Mouse (Mus musculus): ENCODE data around the gene Traf5. TPM values are rescaled to one million over a fixed set of nuclear protein-coding genes. Genes with fewer than 3 reads are reported as not detected.

The Traf5 gene
- total RNA-seq, 1 experiment = 2.1 TPM

DNA sequence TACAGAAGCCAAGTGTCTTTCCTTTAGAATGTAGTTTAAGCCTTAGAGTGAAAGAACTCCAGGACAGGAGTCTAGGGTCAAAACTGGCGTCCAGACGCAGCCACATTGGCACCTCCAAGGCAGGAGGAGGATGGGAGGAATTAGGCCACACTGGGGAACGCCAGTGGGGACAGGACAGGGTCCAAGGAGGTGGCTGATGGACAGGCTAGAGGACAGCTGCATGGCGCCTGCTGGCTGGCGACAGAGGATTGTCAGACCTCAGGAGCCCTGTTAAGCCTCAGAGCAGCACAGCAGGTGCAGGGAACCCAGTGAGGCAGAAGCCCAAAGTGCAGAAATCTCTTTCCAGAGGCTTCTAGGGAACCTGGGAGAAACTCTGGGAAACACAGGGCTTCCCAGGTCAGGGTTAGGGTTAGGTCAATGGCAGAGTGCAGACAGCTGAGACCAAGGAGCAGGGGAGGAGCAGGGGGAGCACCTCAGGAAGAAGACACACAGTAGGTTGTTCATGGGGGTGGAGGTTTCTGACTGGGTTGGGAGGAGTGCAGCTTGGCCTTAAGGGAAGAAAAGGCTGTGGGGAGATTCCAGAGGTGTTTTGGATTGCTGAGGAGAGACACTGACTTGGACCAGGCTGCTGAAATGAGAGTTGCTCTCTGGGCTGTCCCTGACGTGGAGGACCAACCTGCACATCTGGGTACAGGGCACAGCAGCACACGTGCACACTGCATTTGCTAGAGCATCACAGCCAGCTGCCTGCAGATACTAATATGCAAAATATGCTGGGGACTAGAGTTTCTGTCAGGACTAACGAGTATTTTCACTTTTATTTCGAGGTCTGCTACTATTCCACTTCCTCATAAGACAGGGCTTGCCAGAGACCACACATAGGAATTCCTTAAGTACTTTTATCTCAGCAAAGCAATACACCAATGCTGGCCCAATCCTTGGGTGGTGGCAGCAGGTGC, 2.9 kb downstream of the Traf5 start:
- no peak for TF ChIP-seq MAFK (IDR thresholded peaks at IDR 0.05; ENCODE audit: insufficient read depth, low read depth, low read length)
- TF ChIP-seq CHD2 (IDR thresholded peaks at IDR 0.05; ENCODE audit: low read depth, low read length) = no peak
- no peak for TF ChIP-seq ZNF384 (IDR thresholded peaks at IDR 0.05; ENCODE audit: low read depth, low read length)
- TF ChIP-seq ZC3H11A (IDR thresholded peaks at IDR 0.05; ENCODE audit: borderline replicate concordance, low read depth, low read length) = no peak
- no peak for TF ChIP-seq HCFC1 (IDR thresholded peaks at IDR 0.05; ENCODE audit: borderline replicate concordance, insufficient read depth, low read length)
- in situ Hi-C loops (cut with MboI; ENCODE audit: low sequenced_read_pairs in 2 of 2, unreplicated experiment in 2 of 2) = no loop called here
- Histone ChIP-seq H3K36me3 (ENCODE audit: control insufficient read depth, insufficient read depth, low read length, poor library complexity, severe bottlenecking) (no peaks in the 10 kb centered on the region), H3K9me3 (ENCODE audit: control insufficient read depth, insufficient read depth, low read depth, low read length) (no peaks in the 10 kb centered on the region), H3K4me3 (ENCODE audit: insufficient read depth in 1 of 2, low read depth in 1 of 2, low read length in 2 of 2, poor library complexity in 1 of 2, severe bottlenecking in 1 of 2) (no peak overlapping the region), H3K27ac (ENCODE audit: insufficient read depth, low read depth, low read length, poor library complexity, severe bottlenecking) (no peak overlapping the region), H3K9ac (ENCODE audit: insufficient read depth, low read depth, low read length, poor library complexity, severe bottlenecking) (no peak overlapping the region), H3K4me1 (ENCODE audit: control insufficient read depth in 2 of 2, insufficient read depth in 2 of 2, low read length in 2 of 2, poor library complexity in 1 of 2) (no peaks in the 10 kb centered on the region)
- no peak for DNase-seq (ENCODE audit: low read depth, low spot score)

- Histone ChIP-seq H3K4me1 (ENCODE audit: control insufficient read depth in 2 of 2, insufficient read depth in 2 of 2, low read length in 2 of 2, poor library complexity in 1 of 2) (no peaks in the 10 kb centered on the region), H3K27ac (ENCODE audit: insufficient read depth, low read depth, low read length, poor library complexity, severe bottlenecking) (no peak overlapping the region), H3K9ac (ENCODE audit: insufficient read depth, low read depth, low read length, poor library complexity, severe bottlenecking) (no peak overlapping the region), H3K36me3 (ENCODE audit: control insufficient read depth, insufficient read depth, low read length, poor library complexity, severe bottlenecking) (no peaks in the 10 kb centered on the region), H3K9me3 (ENCODE audit: control insufficient read depth, insufficient read depth, low read depth, low read length) (no peaks in the 10 kb centered on the region), H3K4me3 (ENCODE audit: insufficient read depth in 1 of 2, low read depth in 1 of 2, low read length in 2 of 2, poor library complexity in 1 of 2, severe bottlenecking in 1 of 2) (no peak overlapping the region)
- TF ChIP-seq HCFC1 (IDR thresholded peaks at IDR 0.05; ENCODE audit: borderline replicate concordance, insufficient read depth, low read length) (no peak), CHD2 (IDR thresholded peaks at IDR 0.05; ENCODE audit: low read depth, low read length) (no peak), ZNF384 (IDR thresholded peaks at IDR 0.05; ENCODE audit: low read depth, low read length) (no peak), MAFK (IDR thresholded peaks at IDR 0.05; ENCODE audit: insufficient read depth, low read depth, low read length) (no peak), ZC3H11A (IDR thresholded peaks at IDR 0.05; ENCODE audit: borderline replicate concordance, low read depth, low read length) (no peak)
- in situ Hi-C loops (cut with MboI; ENCODE audit: low sequenced_read_pairs in 2 of 2, unreplicated experiment in 2 of 2) = no loop called here
- no peak for DNase-seq (ENCODE audit: low read depth, low spot score)
Measured at GRCm38 (mm10) chr1:192088011-192088410, 4.3 kb downstream of the Traf5 start.

- in situ Hi-C loops (cut with MboI; ENCODE audit: low sequenced_read_pairs in 2 of 2, unreplicated experiment in 2 of 2) = no loop called here
- no peak for TF ChIP-seq HCFC1 (IDR thresholded peaks at IDR 0.05; ENCODE audit: borderline replicate concordance, insufficient read depth, low read length)
- no peak for TF ChIP-seq MAFK (IDR thresholded peaks at IDR 0.05; ENCODE audit: insufficient read depth, low read depth, low read length)
- TF ChIP-seq ZC3H11A (IDR thresholded peaks at IDR 0.05; ENCODE audit: borderline replicate concordance, low read depth, low read length) = no peak
- no peak for TF ChIP-seq CHD2 (IDR thresholded peaks at IDR 0.05; ENCODE audit: low read depth, low read length)
Measured at GRCm38 (mm10) chr1:192087098-192087497, 5.3 kb downstream of the Traf5 start.

GRCm38 (mm10) chr1:192086279-192087037, 5.9 kb downstream of the Traf5 start:
- DNase-seq (ENCODE audit: low read depth, low spot score) = no peak
- in situ Hi-C loops (cut with MboI; ENCODE audit: low sequenced_read_pairs in 2 of 2, unreplicated experiment in 2 of 2) = no loop called here
- Histone ChIP-seq H3K27ac (ENCODE audit: insufficient read depth, low read depth, low read length, poor library complexity, severe bottlenecking) (no peak overlapping the region), H3K4me1 (ENCODE audit: control insufficient read depth in 2 of 2, insufficient read depth in 2 of 2, low read length in 2 of 2, poor library complexity in 1 of 2) (no peaks in the 10 kb centered on the region), H3K9ac (ENCODE audit: insufficient read depth, low read depth, low read length, poor library complexity, severe bottlenecking) (no peak overlapping the region), H3K36me3 (ENCODE audit: control insufficient read depth, insufficient read depth, low read length, poor library complexity, severe bottlenecking) (no peaks in the 10 kb centered on the region), H3K4me3 (ENCODE audit: insufficient read depth in 1 of 2, low read depth in 1 of 2, low read length in 2 of 2, poor library complexity in 1 of 2, severe bottlenecking in 1 of 2) (no peak overlapping the region), H3K9me3 (ENCODE audit: control insufficient read depth, insufficient read depth, low read depth, low read length) (no peaks in the 10 kb centered on the region)
- TF ChIP-seq ZC3H11A (IDR thresholded peaks at IDR 0.05; ENCODE audit: borderline replicate concordance, low read depth, low read length) (no peak), ZNF384 (IDR thresholded peaks at IDR 0.05; ENCODE audit: low read depth, low read length) (no peak), HCFC1 (IDR thresholded peaks at IDR 0.05; ENCODE audit: borderline replicate concordance, insufficient read depth, low read length) (no peak), CHD2 (IDR thresholded peaks at IDR 0.05; ENCODE audit: low read depth, low read length) (no peak), MAFK (IDR thresholded peaks at IDR 0.05; ENCODE audit: insufficient read depth, low read depth, low read length) (no peak)

More at GRCm38 (mm10) chr1:192087098-192087497, 5.3 kb downstream of the Traf5 start:
- Histone ChIP-seq H3K36me3 (ENCODE audit: control insufficient read depth, insufficient read depth, low read length, poor library complexity, severe bottlenecking) (no peaks in the 10 kb centered on the region), H3K27ac (ENCODE audit: insufficient read depth, low read depth, low read length, poor library complexity, severe bottlenecking) (no peak overlapping the region), H3K4me1 (ENCODE audit: control insufficient read depth in 2 of 2, insufficient read depth in 2 of 2, low read length in 2 of 2, poor library complexity in 1 of 2) (no peaks in the 10 kb centered on the region), H3K4me3 (ENCODE audit: insufficient read depth in 1 of 2, low read depth in 1 of 2, low read length in 2 of 2, poor library complexity in 1 of 2, severe bottlenecking in 1 of 2) (no peak overlapping the region), H3K9ac (ENCODE audit: insufficient read depth, low read depth, low read length, poor library complexity, severe bottlenecking) (no peak overlapping the region), H3K9me3 (ENCODE audit: control insufficient read depth, insufficient read depth, low read depth, low read length) (no peaks in the 10 kb centered on the region)
- no peak for DNase-seq (ENCODE audit: low read depth, low spot score)
